Mouse (Mus musculus) lung, postnatal 14 days (tissue): Measurements from ENCODE around the gene Top3a.

ENCODE experiments used
- DNase-seq: peaks from one replicate; pipeline ENCODE4 v3.0.0; 2021

Top3a gene

DNA sequence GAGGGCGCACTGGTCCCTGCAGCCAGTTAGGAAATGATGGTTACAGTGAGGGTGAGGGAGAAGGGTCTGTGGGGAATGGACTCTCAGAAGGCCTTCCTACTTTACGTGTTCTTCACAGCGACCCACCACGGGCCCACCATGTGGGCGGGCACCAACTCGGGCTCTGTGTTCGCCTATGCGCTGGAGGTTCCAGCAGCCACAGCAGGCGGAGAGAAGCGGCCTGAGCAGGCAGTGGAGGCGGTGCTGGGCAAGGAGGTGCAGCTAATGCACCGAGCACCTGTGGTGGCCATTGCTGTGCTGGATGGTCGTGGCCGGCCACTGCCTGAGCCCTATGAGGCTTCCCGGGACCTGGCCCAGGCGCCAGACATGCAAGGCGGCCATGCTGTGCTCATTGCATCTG is 65.9 kb downstream of the Top3a start:
- DNase-seq, result no peak

DNA sequence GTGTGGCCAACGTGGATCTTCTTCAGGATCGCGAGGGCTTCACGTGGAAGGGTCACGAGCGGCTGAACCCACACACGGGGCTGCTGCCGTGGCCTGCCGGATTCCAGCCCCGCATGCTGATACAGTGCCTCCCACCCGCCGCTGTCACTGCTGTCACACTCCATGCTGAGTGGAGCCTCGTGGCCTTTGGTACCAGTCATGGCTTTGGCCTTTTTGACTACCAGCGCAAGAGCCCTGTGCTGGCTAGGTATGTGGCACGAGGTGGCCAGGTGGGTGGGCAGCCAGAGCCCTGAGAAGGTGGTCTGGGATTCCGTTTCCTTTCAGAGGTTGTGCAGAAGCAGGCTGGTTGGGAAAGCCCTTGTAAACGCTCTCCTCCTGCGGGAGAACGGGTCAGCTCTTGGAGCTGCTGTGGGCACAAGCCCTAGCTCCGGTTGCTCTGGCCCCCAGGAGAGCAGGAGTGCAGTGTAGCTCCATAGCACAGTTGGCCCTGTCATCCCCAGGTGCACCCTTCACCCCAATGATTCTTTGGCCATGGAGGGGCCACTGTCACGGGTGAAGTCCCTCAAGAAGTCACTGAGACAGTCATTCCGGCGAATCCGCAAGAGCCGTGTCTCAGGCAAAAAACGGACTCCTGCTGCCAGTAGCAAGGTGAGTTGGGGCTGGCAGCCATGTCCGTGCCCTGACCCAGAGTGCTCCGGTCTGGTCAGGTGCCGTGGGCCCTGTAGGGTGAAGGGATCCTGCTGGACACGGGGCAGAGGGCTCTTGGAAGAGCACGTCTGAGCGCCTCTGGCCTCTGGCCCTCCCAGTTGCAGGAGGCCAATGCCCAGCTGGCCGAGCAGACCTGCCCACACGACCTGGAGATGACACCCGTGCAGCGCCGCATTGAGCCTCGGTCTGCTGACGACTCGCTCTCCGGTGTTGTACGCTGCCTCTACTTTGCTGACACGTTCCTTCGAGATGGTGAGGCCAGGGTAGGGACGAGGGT is 67.4 kb downstream of the Top3a start:
- DNase-seq, result peak; percentile 0

- peak; percentile 0 for DNase-seq
These were observed 68.5 kb downstream of the Top3a start for GRCm38 (mm10) chr11:60708631-60709030.

DNA sequence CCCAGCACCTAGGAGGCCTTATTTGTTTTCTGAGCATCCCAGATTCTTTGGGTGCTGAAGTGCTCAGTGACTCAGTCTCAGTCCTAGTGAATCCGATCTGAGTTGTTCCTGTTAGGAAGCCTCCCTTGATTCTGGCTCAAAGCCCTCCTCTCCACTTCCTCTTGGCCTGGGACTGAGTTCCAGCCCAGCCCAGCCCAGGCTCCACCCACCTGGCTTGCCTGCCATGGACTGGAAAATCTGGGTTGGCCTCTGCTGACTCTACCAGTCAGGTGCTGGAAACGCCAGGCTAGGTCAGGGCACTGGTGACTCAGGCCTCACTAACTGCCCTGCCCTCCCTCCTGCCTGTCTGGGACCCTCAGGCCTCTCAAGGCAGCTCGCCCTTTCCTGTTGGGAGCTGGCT is 69.5 kb downstream of the Top3a start:
- peak; percentile 88 for DNase-seq

GRCm38 (mm10) chr11:60706696-60707480 is 70.3 kb downstream of the Top3a start:
- DNase-seq, result peak; percentile 0

DNA sequence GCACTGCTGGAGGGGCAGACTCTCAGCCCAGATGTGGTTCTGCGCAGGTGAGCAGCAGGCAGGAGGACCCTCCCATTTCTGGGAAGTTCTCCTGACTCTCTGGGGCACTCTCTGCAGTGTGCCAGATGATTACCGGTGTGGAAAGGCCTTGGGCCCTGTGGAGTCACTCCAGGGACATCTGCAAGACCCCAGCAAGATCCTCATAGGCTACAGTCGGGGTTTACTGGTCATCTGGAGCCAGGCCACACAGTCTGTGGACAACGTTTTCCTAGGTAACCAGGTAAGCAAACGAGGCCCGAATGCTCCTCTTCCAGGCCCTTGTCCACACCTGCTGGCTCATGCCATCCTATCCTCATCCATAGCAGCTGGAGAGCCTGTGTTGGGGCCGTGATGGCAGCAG is 71.1 kb downstream of the Top3a start:
- peak; percentile 0 for DNase-seq

DNA sequence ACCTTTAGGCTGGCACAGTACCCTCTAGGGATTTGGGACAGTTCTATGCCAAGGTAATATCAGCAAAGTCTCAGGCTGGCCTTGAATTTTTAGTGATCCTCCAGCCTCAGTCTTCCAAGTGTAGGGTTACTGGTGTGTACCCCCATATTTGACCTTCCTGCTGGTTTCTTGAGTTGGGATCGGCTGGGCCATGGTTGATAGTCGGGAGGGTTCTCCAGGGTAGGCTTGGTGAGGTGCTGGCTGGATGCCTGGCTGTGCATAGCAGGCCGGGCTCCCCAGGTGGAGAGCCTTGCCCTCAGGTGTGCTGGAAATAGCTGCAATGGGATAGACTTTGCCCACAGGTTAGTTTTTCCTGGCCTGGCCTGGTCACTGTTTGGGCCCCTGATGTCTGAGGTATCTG is 71.9 kb downstream of the Top3a start:
- peak; percentile 0 for DNase-seq

GRCm38 (mm10) chr11:60704023-60704880 is 72.9 kb downstream of the Top3a start:
- peak; percentile 0 for DNase-seq

DNA sequence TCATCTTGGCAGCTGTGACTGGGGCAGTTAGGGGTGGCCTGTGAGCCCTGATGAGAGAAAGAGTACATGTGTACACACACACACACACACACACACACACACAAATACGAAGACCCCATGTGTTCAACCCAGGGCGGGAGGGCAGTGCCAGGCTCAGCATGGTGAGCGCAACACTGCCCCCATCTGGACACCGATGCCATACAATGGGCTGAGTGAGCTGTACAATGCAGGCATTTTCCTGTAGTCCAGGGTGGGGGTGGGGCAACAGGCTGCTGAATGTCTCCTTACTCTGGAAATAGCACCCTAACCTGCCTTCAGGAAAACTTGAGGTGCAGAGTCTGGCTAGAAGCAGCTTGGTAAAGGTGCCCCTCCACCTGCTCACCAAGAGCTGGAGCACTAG is 74.0 kb downstream of the Top3a start:
- peak; percentile 81 for DNase-seq

DNA sequence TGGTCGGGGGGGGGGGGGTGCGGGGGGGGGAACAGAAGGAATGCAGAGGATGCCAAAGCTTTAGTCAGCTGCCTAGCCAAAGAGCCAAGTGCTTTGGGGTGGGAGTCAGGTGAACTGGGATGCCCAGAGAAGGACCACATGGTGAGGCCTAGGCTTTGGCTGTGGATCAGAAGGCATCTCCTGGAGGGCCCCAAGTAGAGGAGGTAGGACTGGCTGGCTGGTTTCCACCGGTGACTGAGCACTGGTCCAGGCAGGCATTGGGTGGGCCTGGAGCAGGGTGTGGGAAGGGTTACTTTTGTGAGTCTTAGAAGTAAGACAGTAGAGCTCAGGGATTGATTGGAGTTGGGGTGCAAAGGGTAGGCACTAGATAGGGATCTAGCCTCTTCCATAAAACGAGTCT is 75.6 kb downstream of the Top3a start:
- DNase-seq, result no peak

GRCm38 (mm10) chr11:60700320-60701185 is 76.6 kb downstream of the Top3a start:
- DNase-seq, result no peak

DNA sequence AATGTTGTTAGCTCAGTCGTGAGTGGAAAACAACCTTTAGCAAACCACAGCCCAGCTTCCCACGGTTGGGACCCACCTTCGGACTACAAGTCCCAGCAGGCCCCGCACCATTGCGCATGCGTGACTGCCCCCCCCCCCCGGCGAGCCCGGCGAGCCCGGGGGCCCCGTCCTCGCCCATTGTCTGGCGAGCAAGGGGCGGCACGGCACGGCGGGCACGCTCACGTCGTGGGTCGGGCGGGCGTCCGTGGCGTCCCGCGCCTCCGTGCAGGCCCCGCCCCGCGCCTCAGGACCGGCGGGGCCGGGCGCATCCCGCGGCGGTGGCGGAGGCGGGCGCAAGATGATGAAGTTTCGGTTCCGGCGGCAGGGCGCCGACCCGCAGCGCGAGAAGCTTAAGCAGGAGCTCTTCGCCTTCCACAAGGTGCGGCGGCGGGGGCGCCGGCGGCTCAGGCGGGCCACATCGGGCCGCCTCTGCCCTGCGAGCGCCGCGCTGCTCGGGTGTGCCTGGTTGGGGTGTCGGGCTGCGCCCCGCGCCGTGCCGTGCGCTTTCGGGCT is 77.6 kb downstream of the Top3a start, which contains the start of gene Llgl1:
Gene Llgl1 (plus strand): TSS at position 200 of the 552 bp plus-strand sequence.
- peak; percentile 83 for DNase-seq

DNA sequence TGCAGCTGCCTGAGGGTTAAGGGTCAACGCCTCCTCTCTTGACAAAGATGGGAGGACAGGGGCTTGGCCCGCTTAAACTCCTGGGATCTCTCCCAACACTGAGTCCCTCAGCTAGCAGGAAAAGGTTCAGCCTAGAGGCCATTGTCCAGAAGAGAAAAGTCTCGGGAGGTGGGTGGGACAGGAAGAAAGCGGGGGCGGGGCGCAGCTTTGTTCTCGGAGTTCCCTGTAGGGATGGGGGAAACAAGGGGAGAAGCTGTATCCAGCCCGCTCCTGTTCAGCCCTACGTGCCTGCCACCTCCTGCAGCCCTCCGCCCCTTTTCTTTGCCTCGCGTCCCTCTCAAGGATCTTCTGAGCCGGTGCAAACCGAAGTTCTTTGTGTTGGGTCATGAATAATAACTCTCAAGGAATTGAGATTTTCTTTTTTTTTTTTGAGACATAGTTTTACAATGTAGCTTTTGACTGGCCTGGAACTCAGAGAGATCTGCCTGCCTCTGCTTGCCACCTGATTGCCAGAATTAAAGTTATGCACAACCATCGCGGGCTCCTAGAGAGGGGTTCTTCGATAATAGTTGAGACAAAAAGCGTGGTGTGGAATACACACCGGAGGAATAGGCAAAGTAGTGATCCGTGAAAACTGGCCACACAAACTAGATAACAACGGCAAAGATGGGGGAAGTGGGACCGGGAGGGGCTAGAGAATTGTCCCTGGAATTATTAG is 78.2 kb downstream of the Top3a start:
- peak; percentile 84 for DNase-seq

- no peak for DNase-seq
These were observed 79.6 kb downstream of the Top3a start for GRCm38 (mm10) chr11:60697561-60697960.

GRCm38 (mm10) chr11:60696165-60696564 is 81.0 kb downstream of the Top3a start:
- DNase-seq, result no peak
